Mouse (Mus musculus) forebrain, embryonic 10.5 days (tissue): ENCODE data around the gene Tsen54. TPM values are rescaled to one million over a fixed set of nuclear protein-coding genes. Genes with fewer than 3 reads are reported as not detected.

Experiments used
- DNase-seq: peaks from one replicate; pipeline ENCODE4 v3.0.0-alpha.2; 2017; ENCODE audit warnings: low spot score; ENCODE audit errors: extremely low spot score
- H3K27ac ChIP-seq: fragments of 300-500 bp; sonication (generic); 2 replicates; pipeline ENCODE4 v1.5.1; 2016; ENCODE audit warnings: mild to moderate bottlenecking
- H3K27me3 ChIP-seq: fragments of 300-500 bp; sonication (generic); 2 replicates; pipeline ENCODE4 v1.6.1; 2016; ENCODE audit warnings: mild to moderate bottlenecking; ENCODE audit not compliant: poor library complexity, severe bottlenecking
- H3K36me3 ChIP-seq: fragments of 300-500 bp; sonication (generic); replicated peaks from 2 replicates; pipeline ENCODE4 v1.6.1; 2016; ENCODE audit warnings: mild to moderate bottlenecking, moderate library complexity
- H3K4me1 ChIP-seq: fragments of 300-500 bp; sonication (generic); 2 replicates; pipeline ENCODE4 v1.6.1; 2016
- H3K4me3 ChIP-seq: fragments of 300-500 bp; sonication (generic); 2 replicates; pipeline ENCODE4 v1.5.1; 2016; ENCODE audit warnings: mild to moderate bottlenecking, moderate library complexity
- H3K9me3 ChIP-seq: fragments of 300-500 bp; sonication (generic); 2 replicates; pipeline ENCODE4 v1.6.1; 2016; ENCODE audit warnings: mild to moderate bottlenecking, moderate library complexity
- WGBS: fragments of 180-500 bp; shearing (Covaris S2); methylation state at CpG from one replicate; pipeline ENCODE4 v1.1.7; 2016; 5-methylcytosine and 5-hydroxymethylcytosine counted together
- microRNA-seq: library from miRNA; unstranded; fragments of <30 nt; microRNA quantifications from one replicate; pipeline ENCODE4, GENCODE M21; 2017
- polyA plus RNA-seq: library from polyadenylated mRNA; unstranded; fragments of >200 nt; fragmentation: Nextera tagmentation; extraction: Ambion mirVana; gene quantifications from 2 replicates; pipeline ENCODE4 v1.2.1, GENCODE M21; 2016

Gene Tsen54
- polyA plus RNA-seq, 1 experiment from 2014 or later = 34.7 TPM

GRCm38 (mm10) chr11:115858354-115858753 is 43.8 kb downstream of the Tsen54 start, which contains the start of gene Myo15b:
Gene Myo15b (plus strand): TSS chr11:115858406.
- Histone ChIP-seq H3K4me3 (peak within 1 kb of the TSS; percentile 45), H3K9me3 (no peaks in the 10 kb centered on the region), H3K4me1 (peaks cover 20% of the 10 kb centered on the region), H3K36me3 (no peaks in the 10 kb centered on the region), H3K27ac (peak within 1 kb of the TSS; percentile 26; the same call in 1 of the 2 replicates), H3K27me3 (peaks cover 82% of the 10 kb centered on the region)
- 11% methylated on average over 27 of the region's 27 CpGs for WGBS
- DNase-seq = peak; percentile 32

GRCm38 (mm10) chr11:115859143-115859945 is 44.8 kb downstream of the Tsen54 start:
- H3K9me3 ChIP-seq = no peaks in the 10 kb centered on the region
- H3K4me3 ChIP-seq = peak overlapping the region; percentile 45
- peaks cover 83% of the 10 kb centered on the region for H3K27me3 ChIP-seq
- peaks cover 20% of the 10 kb centered on the region for H3K4me1 ChIP-seq
- peak; percentile 83 for DNase-seq
- no peaks in the 10 kb centered on the region for H3K36me3 ChIP-seq
- H3K27ac ChIP-seq = peak overlapping the region; percentile 26; the same call in 1 of the 2 replicates
- 2% methylated on average over 75 of the region's 75 CpGs for WGBS

- WGBS = 86% methylated on average over 8 of the region's 8 CpGs
These were observed 49.4 kb downstream of the Tsen54 start for GRCm38 (mm10) chr11:115863895-115864294.

GRCm38 (mm10) chr11:115869393-115869792 is 54.9 kb downstream of the Tsen54 start:
- Histone ChIP-seq H3K4me3 (no peak overlapping the region), H3K27me3 (peaks cover 7% of the 10 kb centered on the region; the same call in 1 of the 2 replicates), H3K4me1 (peaks cover 15% of the 10 kb centered on the region), H3K36me3 (no peaks in the 10 kb centered on the region), H3K27ac (no peak overlapping the region), H3K9me3 (no peaks in the 10 kb centered on the region)
- DNase-seq = no peak
- 89% methylated on average over 8 of the region's 8 CpGs for WGBS

More at GRCm38 (mm10) chr11:115863895-115864294, 49.4 kb downstream of the Tsen54 start:
- Histone ChIP-seq H3K27me3 (peaks cover 51% of the 10 kb centered on the region), H3K36me3 (no peaks in the 10 kb centered on the region), H3K9me3 (no peaks in the 10 kb centered on the region), H3K4me3 (no peak overlapping the region), H3K4me1 (peaks cover 28% of the 10 kb centered on the region), H3K27ac (no peak overlapping the region)
- DNase-seq = no peak

GRCm38 (mm10) chr11:115872437-115872836 is 57.9 kb downstream of the Tsen54 start:
- Histone ChIP-seq H3K4me1 (peaks cover 7% of the 10 kb centered on the region; the same call in 1 of the 2 replicates), H3K27ac (no peak overlapping the region), H3K27me3 (no peaks in the 10 kb centered on the region), H3K36me3 (no peaks in the 10 kb centered on the region), H3K9me3 (no peaks in the 10 kb centered on the region), H3K4me3 (no peak overlapping the region)
- 84% methylated on average over 4 of the region's 4 CpGs for whole genome bisulfite sequencing
- DNase-seq = no peak

Small RNAs within 50 kb of the gene (microRNA-seq; reads per million reads assigned to microRNA genes)
- not detected for gene Mir5621

Other genes with a start within 250 kb of the Tsen54 start
- gene Mrps7, start 210.8 kb upstream of the Tsen54 start, polyA plus RNA-seq = 106 TPM in 2 replicates
- gene Gga3, start 210.7 kb upstream of the Tsen54 start, polyA plus RNA-seq = 29.6 and 35.0 TPM in 2 replicates
- gene Mif4gd, start 201.8 kb upstream of the Tsen54 start, polyA plus RNA-seq = 20.3 and 23.8 TPM in 2 replicates
- 25.6 and 26.2 TPM in 2 replicates for gene Slc25a19, start 186.4 kb upstream of the Tsen54 start, polyA plus RNA-seq
- 74.4 and 79.6 TPM in 2 replicates for gene Grb2, start 106.1 kb upstream of the Tsen54 start, polyA plus RNA-seq
- 36.8 and 38.1 TPM in 2 replicates for gene Tmem94, start 49.3 kb upstream of the Tsen54 start, polyA plus RNA-seq
- 18.3 and 19.2 TPM in 2 replicates for gene Caskin2, start 1.1 kb upstream of the Tsen54 start, polyA plus RNA-seq
- gene Llgl2, start 9.3 kb downstream of the Tsen54 start, polyA plus RNA-seq = 7.5 and 7.6 TPM in 2 replicates
- gene Myo15b, start 43.7 kb downstream of the Tsen54 start, polyA plus RNA-seq = 0.06 and 0.11 TPM in 2 replicates
- gene Smim5, start 85.2 kb downstream of the Tsen54 start, polyA plus RNA-seq = 1.2 and 2.4 TPM in 2 replicates
- 0.83 and 1.7 TPM in 2 replicates for gene Smim6, start 97.3 kb downstream of the Tsen54 start, polyA plus RNA-seq
- 50.3 and 52.2 TPM in 2 replicates for gene Sap30bp, start 118.6 kb downstream of the Tsen54 start, polyA plus RNA-seq
- 35.0 and 36.6 TPM in 2 replicates for gene Recql5, start 118.8 kb downstream of the Tsen54 start, polyA plus RNA-seq
- gene Itgb4, start 160.0 kb downstream of the Tsen54 start, polyA plus RNA-seq = 0.47 and 0.63 TPM in 2 replicates
- gene Galk1, start 198.0 kb downstream of the Tsen54 start, polyA plus RNA-seq = 223 and 224 TPM in 2 replicates
- gene H3f3b, start 213.2 kb downstream of the Tsen54 start, polyA plus RNA-seq = 1,610 and 1,612 TPM in 2 replicates
- 48.4 and 48.9 TPM in 2 replicates for gene Unk, start 215.6 kb downstream of the Tsen54 start, polyA plus RNA-seq